Mouse (Mus musculus) limb, embryonic 13.5 days (tissue): ENCODE results near the gene Fam107b. TPM values are rescaled to one million over a fixed set of nuclear protein-coding genes. Genes with fewer than 3 reads are reported as not detected.

ENCODE experiments used
- ATAC-seq: fragments of 200-750 bp; cut with Nextera tagmentation; 2 replicates; pipeline ENCODE4 v1.8.0; 2017; ENCODE audit warnings: low read depth, moderate number of reproducible peaks, moderate TSS enrichment; ENCODE audit not compliant: low FRiP score
- H3K27ac ChIP-seq: fragments of 300-500 bp; sonication (generic); 2 replicates; pipeline ENCODE4 v1.5.1; 2015; ENCODE audit warnings: inconsistent platforms, mild to moderate bottlenecking, moderate library complexity
- H3K27me3 ChIP-seq: fragments of 300-500 bp; sonication (generic); 2 replicates; pipeline ENCODE4 v1.6.1; 2015; ENCODE audit warnings: mild to moderate bottlenecking, inconsistent platforms
- H3K36me3 ChIP-seq: fragments of 300-500 bp; sonication (generic); 2 replicates; pipeline ENCODE4 v1.6.1; 2015; ENCODE audit warnings: inconsistent platforms, mild to moderate bottlenecking, moderate library complexity
- H3K4me1 ChIP-seq: fragments of 300-500 bp; sonication (generic); 2 replicates; pipeline ENCODE4 v1.6.1; 2015; ENCODE audit warnings: inconsistent platforms
- H3K4me2 ChIP-seq: fragments of 300-500 bp; sonication (generic); replicated peaks from 2 replicates; pipeline ENCODE4 v1.6.1; 2015; ENCODE audit warnings: inconsistent platforms, mild to moderate bottlenecking, moderate library complexity
- H3K4me3 ChIP-seq: fragments of 300-500 bp; sonication (generic); 2 replicates; pipeline ENCODE4 v1.5.1; 2015; ENCODE audit warnings: moderate library complexity, mild to moderate bottlenecking, inconsistent platforms
- H3K9ac ChIP-seq: fragments of 300-500 bp; sonication (generic); 2 replicates; pipeline ENCODE4 v1.6.1; 2015; ENCODE audit warnings: mild to moderate bottlenecking, inconsistent platforms
- H3K9me3 ChIP-seq: fragments of 300-500 bp; sonication (generic); 2 replicates; pipeline ENCODE4 v1.6.1; 2016; ENCODE audit warnings: inconsistent platforms
- WGBS: fragments of 180-500 bp; shearing (Covaris S2); methylation state at CpG from one replicate; pipeline ENCODE4 v1.1.7; 2015; 5-methylcytosine and 5-hydroxymethylcytosine counted together
- polyA plus RNA-seq: library from polyadenylated mRNA; unstranded; fragments of >200 nt; fragmentation: Nextera tagmentation; extraction: Ambion mirVana; gene quantifications from 2 replicates; pipeline ENCODE4 v1.2.1, GENCODE M21; 2015

The Fam107b gene
- polyA plus RNA-seq, 1 experiment from 2014 or later: 34.9 TPM

DNA sequence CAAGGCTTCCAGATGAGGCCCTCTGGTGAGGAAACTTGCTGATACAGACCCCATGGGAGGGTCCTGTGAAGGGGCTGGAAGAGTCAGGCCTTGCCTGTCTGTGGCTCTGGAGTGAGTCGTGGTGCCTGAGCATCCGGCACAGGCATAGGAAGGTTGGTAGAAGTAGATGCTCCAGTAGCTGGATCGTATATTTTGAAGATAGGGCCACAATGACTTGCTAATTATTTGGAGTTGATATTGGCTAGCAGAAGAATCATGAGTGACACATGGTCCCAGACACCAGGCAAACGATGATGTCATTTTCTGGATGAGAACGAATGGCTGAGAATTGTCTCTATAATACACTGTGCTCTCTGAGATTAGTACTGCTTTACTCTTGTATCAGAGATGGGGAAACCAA is 150.8 kb downstream of the Fam107b start:
- no peak overlapping the region for H3K9ac ChIP-seq
- H3K36me3 ChIP-seq: no peaks in the 10 kb centered on the region
- no peaks in the 10 kb centered on the region for H3K27me3 ChIP-seq
- peaks cover 30% of the 10 kb centered on the region for H3K4me1 ChIP-seq
- 93% methylated on average over 5 of the region's 5 CpGs for WGBS
- ATAC-seq: no peak
- H3K4me2 ChIP-seq: no peak overlapping the region
- no peak overlapping the region for H3K4me3 ChIP-seq
- H3K27ac ChIP-seq: no peak overlapping the region
- no peaks in the 10 kb centered on the region for H3K9me3 ChIP-seq

DNA sequence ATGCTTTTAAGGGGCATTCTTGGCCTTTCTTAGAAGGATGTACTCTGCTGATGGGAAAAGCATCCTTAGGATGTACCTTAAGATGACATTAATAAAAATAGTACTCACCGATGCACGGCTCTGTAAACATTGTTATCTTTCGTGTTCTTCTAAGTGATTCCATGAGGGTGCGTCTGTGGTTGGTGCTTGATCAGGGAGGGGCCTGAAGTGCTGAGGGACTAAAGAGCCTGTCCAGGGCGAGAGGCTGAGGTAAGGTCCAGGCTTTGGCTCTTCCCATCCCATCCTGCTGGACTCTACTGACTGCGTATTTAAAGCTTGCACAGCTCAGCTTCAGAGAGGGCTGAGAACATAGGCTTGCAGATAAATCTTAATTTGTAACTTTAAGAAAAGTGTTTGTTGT is 151.7 kb downstream of the Fam107b start:
- H3K4me3 ChIP-seq: no peak overlapping the region
- H3K9ac ChIP-seq: no peak overlapping the region
- no peaks in the 10 kb centered on the region for H3K9me3 ChIP-seq
- H3K4me2 ChIP-seq: no peak overlapping the region
- 83% methylated on average over 6 of the region's 6 CpGs for WGBS
- no peak for ATAC-seq
- no peaks in the 10 kb centered on the region for H3K36me3 ChIP-seq
- H3K27me3 ChIP-seq: no peaks in the 10 kb centered on the region
- no peak overlapping the region for H3K27ac ChIP-seq
- H3K4me1 ChIP-seq: peaks cover 30% of the 10 kb centered on the region

DNA sequence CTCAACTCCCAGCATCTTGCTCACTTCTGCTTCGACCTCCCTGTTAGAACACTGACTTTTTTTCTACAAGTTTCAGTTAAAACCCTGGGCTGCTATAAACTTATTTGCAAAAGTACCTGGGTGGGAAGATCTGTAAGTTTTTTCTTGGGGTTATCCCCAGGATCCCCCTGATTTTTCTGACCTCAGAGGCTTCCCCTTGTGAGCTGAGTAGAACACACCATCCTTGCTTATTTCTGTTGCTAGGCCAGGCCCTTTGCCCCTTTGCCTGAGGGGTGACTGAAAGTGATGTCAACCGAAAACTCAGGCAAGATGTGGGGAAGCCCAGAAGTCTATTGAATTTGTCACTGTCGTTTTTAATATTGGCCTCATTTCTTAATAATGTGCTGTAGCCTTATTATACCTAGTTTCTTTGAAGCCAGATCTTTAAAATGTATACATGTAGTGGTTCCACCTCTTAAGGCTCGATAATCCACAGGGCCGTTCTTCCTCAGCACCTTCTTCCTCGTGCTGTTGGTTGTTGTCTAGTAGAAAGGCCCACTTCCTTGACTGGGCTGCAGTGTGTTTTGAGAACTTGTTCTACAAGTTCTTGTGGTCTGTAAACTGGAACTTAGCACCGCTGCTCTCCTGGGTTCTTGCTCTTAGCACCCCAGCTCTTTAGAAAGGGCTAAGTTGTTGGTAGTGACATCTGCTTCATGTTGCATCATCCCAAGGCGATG is 153.3 kb downstream of the Fam107b start:
- 85% methylated on average over 8 of the region's 8 CpGs for WGBS

DNA sequence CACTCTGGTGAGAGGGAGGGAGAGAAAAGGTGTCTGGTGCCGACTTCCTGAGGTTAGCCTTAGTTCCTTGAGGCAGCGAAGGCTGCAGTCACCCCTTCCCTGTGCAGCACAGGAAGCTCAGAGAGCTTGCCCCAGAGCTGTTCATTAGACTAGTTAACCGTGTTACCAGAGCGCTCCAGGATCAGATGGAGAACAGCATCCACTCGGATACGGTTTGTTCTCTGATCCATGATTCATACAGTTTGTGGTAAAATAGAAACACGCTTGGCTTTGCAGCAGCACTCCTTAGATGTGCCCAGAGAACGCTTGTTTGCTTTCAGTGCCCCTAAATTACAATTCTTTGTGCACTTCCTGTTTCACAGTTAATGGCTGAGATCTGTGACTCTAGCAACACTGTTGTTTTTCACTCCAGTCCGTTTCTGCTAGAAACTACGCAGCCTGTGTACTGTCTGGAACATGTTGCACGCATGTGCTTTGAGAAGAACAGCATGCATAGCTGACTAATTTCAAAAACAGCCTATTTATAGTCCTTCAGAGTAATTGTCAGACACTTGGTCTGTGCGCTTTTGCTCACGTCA is 156.3 kb downstream of the Fam107b start:
- Histone ChIP-seq H3K4me3 (no peak overlapping the region), H3K27me3 (no peaks in the 10 kb centered on the region), H3K9ac (peak overlapping the region; percentile 26; the same call in 1 of the 2 replicates), H3K4me1 (peaks cover 32% of the 10 kb centered on the region), H3K4me2 (peak overlapping the region; percentile 50), H3K36me3 (no peaks in the 10 kb centered on the region), H3K27ac (peak overlapping the region; percentile 28; the same call in 1 of the 2 replicates), H3K9me3 (no peaks in the 10 kb centered on the region)
- 23% methylated on average over 13 of the region's 13 CpGs for WGBS
- no peak for ATAC-seq

More for the DNA sequence above, 153.3 kb downstream of the Fam107b start:
- no peak for ATAC-seq
- Histone ChIP-seq H3K4me2 (no peak overlapping the region), H3K4me1 (peaks cover 19% of the 10 kb centered on the region), H3K27ac (no peak overlapping the region), H3K36me3 (no peaks in the 10 kb centered on the region), H3K9me3 (no peaks in the 10 kb centered on the region), H3K27me3 (no peaks in the 10 kb centered on the region), H3K4me3 (no peak overlapping the region), H3K9ac (no peak overlapping the region)

DNA sequence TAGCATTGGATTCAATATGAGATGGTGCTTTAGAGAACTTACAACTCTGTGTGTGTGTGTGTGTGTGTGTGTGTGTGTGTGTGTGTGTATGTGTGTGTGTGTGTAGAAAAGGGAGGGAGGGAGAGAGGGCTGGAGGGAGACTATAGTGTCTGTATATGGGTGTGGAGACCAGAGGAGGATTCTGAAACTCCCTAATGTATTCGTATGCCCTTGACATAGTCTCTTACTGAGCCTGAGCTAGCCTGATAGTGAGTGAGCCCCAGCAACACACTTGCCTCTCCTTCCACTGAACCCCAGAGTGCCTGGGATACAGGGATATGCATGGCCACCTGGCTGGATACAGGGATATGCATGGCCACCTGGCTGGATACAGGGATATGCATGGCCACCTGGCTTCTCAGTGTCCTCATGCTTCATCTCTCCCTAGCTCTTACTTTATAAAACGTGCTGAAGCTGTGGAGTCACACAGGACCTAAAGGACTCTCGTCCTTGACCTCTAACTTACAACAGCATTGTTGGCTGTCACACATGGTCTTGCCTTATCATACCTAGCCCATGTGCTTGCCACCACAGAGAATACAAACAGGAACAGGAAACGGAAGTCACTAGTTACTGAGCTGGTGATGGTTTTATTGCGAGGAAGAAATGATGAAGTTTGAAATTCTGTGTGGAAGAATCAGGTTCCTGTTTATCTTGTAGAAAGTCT is 157.1 kb downstream of the Fam107b start:
- 80% methylated on average over 5 of the region's 5 CpGs for WGBS
- peaks cover 33% of the 10 kb centered on the region for H3K4me1 ChIP-seq
- no peak overlapping the region for H3K9ac ChIP-seq
- H3K27me3 ChIP-seq: no peaks in the 10 kb centered on the region
- H3K4me2 ChIP-seq: no peak overlapping the region
- ATAC-seq: no peak
- H3K36me3 ChIP-seq: no peaks in the 10 kb centered on the region
- H3K9me3 ChIP-seq: no peaks in the 10 kb centered on the region
- no peak overlapping the region for H3K4me3 ChIP-seq
- H3K27ac ChIP-seq: no peak overlapping the region

DNA sequence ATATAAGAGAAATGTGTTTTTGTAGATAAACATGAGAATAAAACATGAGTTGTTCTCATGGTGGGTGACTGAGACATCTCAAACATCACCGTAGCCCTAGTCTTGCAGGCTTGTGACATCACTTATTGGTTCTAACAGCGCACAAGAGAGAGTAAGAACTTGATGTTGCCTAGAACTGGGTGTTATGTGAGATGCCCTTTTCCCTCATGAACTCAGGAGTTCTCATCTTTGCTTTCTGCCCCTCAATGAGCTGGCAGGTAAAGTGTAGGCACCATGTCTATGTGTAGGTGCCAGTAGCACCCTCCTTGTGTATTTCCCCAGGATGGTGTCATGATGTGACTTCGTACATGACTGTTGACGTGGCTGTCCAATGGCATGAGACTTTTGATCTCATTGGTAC is 157.8 kb downstream of the Fam107b start:
- Histone ChIP-seq H3K4me2 (no peak overlapping the region), H3K9ac (no peak overlapping the region), H3K4me1 (peaks cover 39% of the 10 kb centered on the region), H3K27me3 (no peaks in the 10 kb centered on the region), H3K27ac (no peak overlapping the region), H3K36me3 (no peaks in the 10 kb centered on the region), H3K4me3 (no peak overlapping the region), H3K9me3 (no peaks in the 10 kb centered on the region)
- 93% methylated on average over 4 of the region's 4 CpGs for WGBS
- ATAC-seq: no peak

DNA sequence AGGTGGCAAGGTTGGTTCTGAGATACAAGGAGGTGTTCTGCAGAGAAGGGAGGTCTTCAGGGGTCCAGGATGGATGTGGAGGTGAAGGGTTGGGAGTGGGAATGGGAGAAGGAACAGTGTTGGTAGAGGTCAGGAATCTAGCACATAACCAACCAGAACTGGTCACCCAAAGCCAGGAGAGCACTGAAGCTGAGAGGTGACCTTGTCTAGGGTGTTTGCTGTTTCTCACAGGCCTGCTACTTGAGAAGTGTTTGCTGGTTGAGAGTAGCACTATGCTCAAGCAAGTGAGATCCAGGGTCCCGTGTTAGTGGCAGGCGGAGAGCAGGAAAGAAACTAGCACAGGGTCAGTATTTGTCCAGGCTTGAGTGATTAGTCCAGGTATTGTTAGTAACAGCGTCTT is 159.3 kb downstream of the Fam107b start:
- Histone ChIP-seq H3K27ac (no peak overlapping the region), H3K4me3 (no peak overlapping the region), H3K9ac (no peak overlapping the region), H3K27me3 (no peaks in the 10 kb centered on the region), H3K4me2 (no peak overlapping the region), H3K9me3 (no peaks in the 10 kb centered on the region), H3K4me1 (peaks cover 41% of the 10 kb centered on the region), H3K36me3 (no peaks in the 10 kb centered on the region)
- ATAC-seq: no peak
- 89% methylated on average over 3 of the region's 3 CpGs for WGBS

DNA sequence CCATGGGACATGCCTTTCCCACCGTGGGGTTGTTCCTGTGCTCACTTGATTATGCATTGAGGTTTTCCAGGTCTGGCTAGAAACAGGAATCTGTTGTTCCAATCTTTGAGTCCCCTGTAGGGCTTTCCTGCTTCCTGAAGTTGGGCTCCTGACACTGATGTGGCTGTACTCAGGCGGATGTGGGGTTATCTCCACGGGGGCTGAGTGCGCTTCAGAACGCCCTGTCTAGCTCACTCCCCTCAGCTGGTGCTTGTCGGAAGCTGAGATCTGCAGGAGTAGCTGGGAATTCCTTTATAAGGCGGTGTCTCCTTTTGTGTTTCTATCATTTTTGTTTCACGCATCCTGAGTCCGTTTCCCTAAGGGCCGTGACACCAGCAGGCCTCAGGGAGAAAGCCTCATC is 160.5 kb downstream of the Fam107b start:
- H3K27me3 ChIP-seq: no peaks in the 10 kb centered on the region
- H3K4me2 ChIP-seq: no peak overlapping the region
- 71% methylated on average over 10 of the region's 10 CpGs for WGBS
- ATAC-seq: no peak
- H3K4me1 ChIP-seq: peaks cover 36% of the 10 kb centered on the region
- no peaks in the 10 kb centered on the region for H3K36me3 ChIP-seq
- no peaks in the 10 kb centered on the region for H3K9me3 ChIP-seq
- no peak overlapping the region for H3K27ac ChIP-seq
- no peak overlapping the region for H3K4me3 ChIP-seq
- H3K9ac ChIP-seq: no peak overlapping the region

DNA sequence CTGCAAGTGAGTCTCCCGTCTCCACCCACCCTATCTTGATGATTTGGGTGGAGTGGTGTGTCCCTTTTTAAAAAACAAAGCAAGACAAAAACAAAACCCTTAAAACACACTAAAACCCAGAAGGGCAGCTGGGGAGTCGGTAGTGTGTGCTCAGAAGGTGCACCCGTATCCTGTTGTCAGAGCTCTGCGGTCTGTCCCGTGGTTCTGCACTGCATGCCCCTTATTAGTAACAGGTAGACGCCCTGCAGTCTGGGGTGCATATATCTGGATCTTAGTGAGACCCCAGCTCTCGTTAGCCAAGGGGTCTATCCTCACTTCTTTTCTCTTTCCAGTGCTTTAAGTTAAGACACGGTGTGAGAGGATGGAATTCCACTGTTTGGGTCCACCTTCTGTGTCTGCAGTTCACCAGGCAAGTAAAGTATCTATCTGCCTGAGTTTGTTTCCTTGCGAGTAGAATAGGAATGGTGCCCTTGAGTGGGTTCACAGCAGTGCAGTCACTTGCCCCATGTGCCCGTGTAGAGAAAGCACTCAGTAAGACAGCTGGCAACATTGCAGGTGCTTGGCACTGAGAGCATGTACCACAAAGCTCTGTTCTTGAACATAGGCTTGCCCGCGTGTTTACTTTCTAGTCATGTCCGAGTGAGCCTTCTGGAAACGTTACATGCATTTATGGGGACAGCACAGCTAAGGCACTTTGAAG is 161.2 kb downstream of the Fam107b start:
- 84% methylated on average over 14 of the region's 14 CpGs for WGBS
- Histone ChIP-seq H3K36me3 (no peaks in the 10 kb centered on the region), H3K9me3 (no peaks in the 10 kb centered on the region), H3K4me2 (no peak overlapping the region), H3K27ac (no peak overlapping the region), H3K4me3 (no peak overlapping the region), H3K27me3 (no peaks in the 10 kb centered on the region), H3K4me1 (peaks cover 35% of the 10 kb centered on the region), H3K9ac (no peak overlapping the region)
- no peak for ATAC-seq

DNA sequence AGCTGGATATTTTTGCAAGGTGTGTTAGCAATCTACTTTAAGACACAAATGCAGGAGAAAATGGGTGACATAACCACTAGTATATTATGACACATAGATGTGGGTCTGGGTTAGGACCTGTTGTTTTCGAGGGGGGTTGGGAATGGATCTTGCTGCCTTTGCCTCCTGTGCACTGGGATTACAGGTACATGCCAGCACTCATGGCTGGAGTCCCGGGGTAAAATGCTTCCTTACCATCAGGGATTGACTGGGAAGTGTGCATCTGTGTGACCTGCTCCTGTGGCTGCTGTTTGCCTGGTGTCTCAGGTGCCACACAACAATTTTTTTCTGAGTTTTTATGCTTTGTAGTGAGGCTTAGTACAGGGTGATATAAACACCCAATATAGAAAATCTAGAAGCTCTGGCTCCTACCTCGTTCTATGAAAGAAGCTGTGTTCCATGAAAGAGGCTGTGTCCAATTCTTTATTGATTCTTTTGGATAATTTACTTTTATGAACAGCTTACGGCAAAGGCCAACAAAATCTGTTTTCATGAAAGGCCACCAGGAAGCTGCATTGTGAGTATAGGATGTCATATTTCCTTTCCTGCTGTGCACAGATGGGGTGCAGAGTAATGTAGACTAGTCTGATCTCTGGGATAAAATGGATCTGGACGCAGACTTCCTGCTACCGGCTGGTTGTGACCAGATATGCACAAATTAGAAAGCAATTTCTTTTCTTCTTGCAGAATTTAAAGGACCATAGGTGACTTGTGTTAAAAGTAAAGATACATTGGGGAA is 167.8 kb downstream of the Fam107b start:
- no peaks in the 10 kb centered on the region for H3K27me3 ChIP-seq
- no peak for ATAC-seq
- 27% methylated on average over 6 of the region's 6 CpGs for WGBS
- peak overlapping the region; percentile 28; the same call in 1 of the 2 replicates for H3K27ac ChIP-seq
- no peak overlapping the region for H3K9ac ChIP-seq
- no peak overlapping the region for H3K4me3 ChIP-seq
- H3K4me1 ChIP-seq: peaks cover 56% of the 10 kb centered on the region
- peak overlapping the region; percentile 21; the same call in 1 of the 2 replicates for H3K4me2 ChIP-seq
- no peaks in the 10 kb centered on the region for H3K36me3 ChIP-seq
- H3K9me3 ChIP-seq: no peaks in the 10 kb centered on the region

DNA sequence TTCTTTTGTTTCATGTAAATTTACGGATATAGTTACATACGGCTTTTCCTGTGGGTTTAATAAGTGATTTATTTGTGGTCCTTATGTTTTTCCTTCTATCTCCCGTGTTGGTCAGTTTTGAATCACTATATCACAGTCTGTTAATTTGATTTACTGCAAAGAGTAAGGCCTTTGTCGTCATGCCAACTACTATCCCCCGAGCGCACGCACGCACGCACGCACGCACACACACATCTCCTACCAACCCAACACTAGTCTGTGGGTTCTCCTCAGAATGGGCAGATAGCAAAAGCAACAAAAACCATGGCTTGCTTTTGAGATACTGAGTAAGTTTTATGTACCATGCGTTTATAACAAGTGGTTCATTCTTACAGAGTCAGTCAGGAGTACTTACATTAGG is 168.4 kb downstream of the Fam107b start:
- H3K4me1 ChIP-seq: peaks cover 56% of the 10 kb centered on the region
- WGBS: 69% methylated on average over 12 of the region's 12 CpGs

More for the DNA sequence above, 168.4 kb downstream of the Fam107b start:
- ATAC-seq: no peak
- no peaks in the 10 kb centered on the region for H3K36me3 ChIP-seq
- no peaks in the 10 kb centered on the region for H3K9me3 ChIP-seq
- H3K4me2 ChIP-seq: no peak overlapping the region
- H3K9ac ChIP-seq: no peak overlapping the region
- no peak overlapping the region for H3K4me3 ChIP-seq
- no peaks in the 10 kb centered on the region for H3K27me3 ChIP-seq
- no peak overlapping the region for H3K27ac ChIP-seq
